Mouse (Mus musculus) cerebellum, adult 8-10 months (tissue): ENCODE data around the gene Ssna1.

ENCODE experiments used
- DNase-seq: peaks from one replicate; pipeline ENCODE4 v3.0.0; 2022

Ssna1 gene

GRCm38 (mm10) chr2:25271827-25272511 lies at the start of gene Ssna1, which contains the start of gene Anapc2:
TSS of gene Ssna1 (minus strand) at chr2:25272438.
TSS of gene Anapc2 (plus strand) at chr2:25272478.
- DNase-seq, result peak; percentile 97

- DNase-seq, result no peak
These were observed 47.8 kb upstream of the Ssna1 start for GRCm38 (mm10) chr2:25320084-25320483.

GRCm38 (mm10) chr2:25318971-25319773 lies 46.9 kb upstream of the Ssna1 start, which contains the start of gene Grin1:
TSS of gene Grin1 (minus strand) at chr2:25319187.
- DNase-seq, result peak; percentile 84

DNA sequence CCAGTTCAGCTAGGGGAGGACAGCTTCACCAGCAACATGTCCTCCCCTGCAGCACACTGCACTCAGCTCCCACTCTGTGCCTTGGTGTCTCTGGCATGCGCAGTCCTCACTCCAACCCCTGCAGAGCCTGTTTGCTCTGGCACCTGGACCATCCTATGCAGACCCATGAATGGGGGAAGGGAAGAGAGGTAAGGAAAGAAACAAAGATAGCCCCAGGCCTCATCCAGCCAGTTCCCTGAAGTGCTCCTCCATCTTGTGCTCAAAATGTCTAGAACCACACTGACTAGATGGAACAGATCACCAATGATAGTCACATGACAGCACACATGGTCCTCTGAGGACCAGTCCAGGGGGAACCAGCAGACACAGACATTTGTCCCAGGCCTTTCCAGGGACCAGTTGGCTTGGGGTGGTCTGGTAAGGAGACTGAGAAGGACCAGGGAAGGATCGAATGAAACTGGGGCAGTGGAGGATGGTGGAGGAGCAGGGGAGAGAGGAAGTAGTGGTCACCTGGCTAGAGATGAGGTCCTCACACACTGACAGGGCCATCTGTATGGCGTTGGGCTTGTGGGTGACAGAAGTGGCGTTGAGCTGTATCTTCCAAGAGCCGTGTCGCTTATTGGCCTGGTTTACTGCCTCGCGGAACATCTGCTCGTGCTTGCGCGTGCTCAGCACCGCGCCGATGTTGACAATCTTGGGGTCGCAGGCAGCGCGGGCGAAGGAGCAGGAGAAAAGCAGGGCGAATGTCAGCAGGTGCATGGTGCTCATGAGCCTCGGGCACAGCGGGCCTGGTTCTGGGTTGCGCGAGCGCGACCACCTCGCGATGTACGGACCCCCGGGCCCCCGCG lies 46.1 kb upstream of the Ssna1 start:
- peak; percentile 60 for DNase-seq

GRCm38 (mm10) chr2:25311491-25311891 lies 39.3 kb upstream of the Ssna1 start:
- no peak for DNase-seq

- DNase-seq, result peak; percentile 46
These were observed 38.7 kb upstream of the Ssna1 start for GRCm38 (mm10) chr2:25310969-25311368.

- peak; percentile 52 for DNase-seq
These were observed 37.9 kb upstream of the Ssna1 start for GRCm38 (mm10) chr2:25310180-25310579.

GRCm38 (mm10) chr2:25305587-25306359 lies 33.5 kb upstream of the Ssna1 start:
- no peak for DNase-seq

GRCm38 (mm10) chr2:25304657-25305541 lies 32.7 kb upstream of the Ssna1 start:
- no peak for DNase-seq

DNA sequence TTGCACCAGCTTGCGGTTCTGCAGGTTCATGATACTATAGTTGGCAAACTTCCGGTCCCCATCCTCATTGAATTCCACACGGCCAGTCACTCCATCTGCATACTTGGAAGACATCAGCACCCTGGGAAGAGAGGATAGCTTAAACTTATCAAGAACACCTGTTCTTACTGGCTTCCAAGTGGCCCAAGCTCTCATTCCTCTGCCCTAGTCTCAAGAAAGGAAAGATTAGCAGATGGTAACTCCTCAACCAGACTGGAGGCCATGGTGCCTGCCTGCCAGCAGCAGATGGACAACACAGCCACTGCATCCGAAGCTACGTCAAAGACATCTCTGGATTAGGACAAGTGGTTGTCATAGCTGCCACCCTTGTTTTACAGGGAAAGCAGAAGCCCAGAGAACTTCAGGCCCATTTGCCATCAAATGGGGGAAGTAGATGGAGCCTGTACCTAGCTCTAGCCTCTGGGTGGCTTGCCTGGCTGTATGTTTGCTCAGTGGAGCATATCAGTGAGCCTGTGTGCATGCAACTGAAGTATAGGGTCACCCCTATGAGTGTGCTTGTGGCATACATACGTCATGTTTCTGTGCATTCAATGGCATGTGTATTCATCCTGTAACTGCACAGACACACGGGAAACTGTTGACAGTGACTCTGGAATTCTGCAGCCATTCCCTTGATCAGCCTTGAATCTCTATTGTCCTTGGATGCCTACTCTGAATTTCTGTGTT lies 31.9 kb upstream of the Ssna1 start:
- DNase-seq, result peak; percentile 76

GRCm38 (mm10) chr2:25303452-25303851 lies 31.2 kb upstream of the Ssna1 start:
- no peak for DNase-seq

DNA sequence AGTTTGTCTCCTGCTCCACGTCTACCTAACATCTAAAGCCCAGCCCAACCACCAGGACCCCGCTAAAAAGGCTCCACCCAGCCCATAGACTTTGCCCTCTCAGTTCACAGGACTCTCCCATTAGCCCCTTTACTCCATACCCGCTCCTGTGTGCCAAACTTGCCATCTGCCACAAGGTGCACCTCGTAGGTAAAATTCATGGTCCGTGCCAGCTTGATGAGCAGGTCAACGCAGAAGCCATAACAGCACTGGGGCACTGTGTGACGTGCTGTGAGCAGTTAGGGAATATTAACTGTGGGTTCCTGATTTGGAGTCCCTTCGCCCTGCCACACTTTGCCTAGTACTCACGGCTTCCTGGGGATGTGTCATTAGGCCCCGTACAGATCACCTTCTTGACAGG lies 25.8 kb upstream of the Ssna1 start:
- DNase-seq, result peak; percentile 59

GRCm38 (mm10) chr2:25297093-25297492 lies 24.9 kb upstream of the Ssna1 start:
- DNase-seq, result peak; percentile 39

GRCm38 (mm10) chr2:25293706-25294105 lies 21.5 kb upstream of the Ssna1 start:
- no peak for DNase-seq

DNA sequence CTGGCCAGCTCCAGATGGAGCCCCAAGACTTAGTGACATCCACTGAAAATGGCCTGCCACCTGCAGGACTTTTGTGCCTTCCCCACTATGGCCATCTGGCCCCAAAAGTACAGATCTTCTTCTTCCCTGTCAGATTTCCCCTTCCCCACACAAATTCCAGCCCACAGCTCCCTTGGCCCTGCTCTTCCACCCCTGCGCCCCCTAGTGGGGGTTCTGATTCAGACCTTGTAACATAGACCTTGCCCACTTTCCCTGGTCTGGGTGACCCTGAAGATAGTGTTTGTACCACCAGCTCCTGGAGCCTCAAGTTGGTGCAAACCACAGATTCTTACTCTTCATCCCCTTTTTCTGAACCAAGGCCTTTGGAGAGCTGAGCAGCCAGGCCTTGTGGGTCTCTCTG lies 20.6 kb upstream of the Ssna1 start:
- peak; percentile 83 for DNase-seq

- no peak for DNase-seq
These were observed 19.9 kb upstream of the Ssna1 start for GRCm38 (mm10) chr2:25292054-25292544.

GRCm38 (mm10) chr2:25291184-25292053 lies 19.2 kb upstream of the Ssna1 start:
- DNase-seq, result no peak

- DNase-seq, result peak; percentile 74
These were observed 18.5 kb upstream of the Ssna1 start for GRCm38 (mm10) chr2:25290816-25291130.

- peak; percentile 80 for DNase-seq
These were observed 18.0 kb upstream of the Ssna1 start for GRCm38 (mm10) chr2:25290101-25290815.
